Mouse (Mus musculus): Measurements from ENCODE around the gene Ehd2. TPM values are rescaled to one million over a fixed set of nuclear protein-coding genes. Genes with fewer than 3 reads are reported as not detected.

Ehd2 gene
- polyA plus RNA-seq, 1 experiment from 2014 or later = 5.6 TPM

DNA sequence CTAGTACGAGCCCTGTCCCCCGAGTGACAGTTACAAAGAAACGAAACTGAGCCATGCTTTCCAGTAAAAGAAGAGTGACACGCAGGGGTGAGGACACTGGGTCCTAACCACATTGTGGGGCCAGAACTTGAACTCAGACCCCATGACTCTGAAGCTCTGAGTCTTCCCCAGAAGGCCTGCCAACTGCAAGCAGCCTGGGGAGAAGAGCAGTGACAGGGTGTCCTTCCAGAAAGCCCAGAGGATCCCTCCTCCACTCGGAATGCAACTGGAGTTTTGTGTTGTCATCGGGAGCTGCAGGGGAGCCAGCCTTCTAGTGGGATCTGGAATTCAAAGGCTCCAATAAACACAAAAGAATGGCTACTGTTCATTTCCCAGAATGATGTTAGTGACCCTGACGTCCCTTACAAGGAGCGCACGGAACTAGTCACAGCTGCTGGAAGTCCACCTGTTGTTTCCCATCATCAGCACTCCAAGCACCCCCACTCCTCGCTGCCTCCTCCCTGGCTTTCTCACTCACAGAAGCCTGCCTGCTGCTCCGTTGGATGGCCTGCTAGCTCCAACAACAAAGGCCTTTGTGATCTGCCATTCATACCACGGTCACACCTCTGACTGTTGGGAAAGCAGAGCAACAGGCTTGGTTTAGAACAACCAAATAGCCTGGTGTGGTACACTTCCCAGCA, 37.0 kb upstream of the Ehd2 start:
- ATAC-seq = 0 out of 2 replicates have a peak, but pooled peaks have one; percentile 13
- H3K36me3 ChIP-seq (ENCODE audit: control insufficient read depth, insufficient read depth, low read length) = peaks cover under 1% of the 10 kb centered on the region; the same call in 1 of the 2 replicates
- H3K4me3 ChIP-seq (ENCODE audit: low read length) = no peak overlapping the region
- H3K9me3 ChIP-seq (ENCODE audit: control insufficient read depth, low read length) = no peaks in the 10 kb centered on the region
- no peak overlapping the region for H3K4me2 ChIP-seq (ENCODE audit: low read length)
- no peaks in the 10 kb centered on the region for H3K4me1 ChIP-seq (ENCODE audit: control insufficient read depth, insufficient read depth, low read depth, low read length)
- H3K9ac ChIP-seq (ENCODE audit: low read depth, low read length) = no peak overlapping the region
- 42% methylated on average over 12 of the region's 12 CpGs for WGBS
- H3K27me3 ChIP-seq (replicated peaks; ENCODE audit: control insufficient read depth, insufficient read depth, low read length) = no peaks in the 10 kb centered on the region
- H3K27ac ChIP-seq (ENCODE audit: low read depth, low read length) = no peak overlapping the region

DNA sequence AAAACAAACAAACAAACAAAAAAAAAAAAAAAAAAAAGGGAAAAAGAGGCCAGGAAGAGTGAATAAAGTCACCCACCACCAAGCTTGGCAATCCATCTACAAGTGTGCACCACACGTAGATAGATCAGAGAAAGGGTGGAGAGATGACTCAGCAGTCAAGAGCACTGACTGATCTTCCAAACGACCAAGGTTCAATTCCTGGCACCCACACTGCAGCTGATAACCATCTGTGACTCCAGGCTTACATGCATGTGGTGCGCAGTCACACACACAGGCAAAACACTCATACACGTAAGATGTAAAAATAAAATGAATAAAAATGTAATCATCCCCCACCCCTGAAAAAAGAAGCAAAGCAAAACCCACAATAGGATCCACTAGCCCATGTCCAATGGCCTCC, 35.7 kb upstream of the Ehd2 start:
- H3K27me3 ChIP-seq (replicated peaks; ENCODE audit: control insufficient read depth, insufficient read depth, low read length) = no peaks in the 10 kb centered on the region
- H3K27ac ChIP-seq (ENCODE audit: low read depth, low read length) = no peak overlapping the region
- no peaks in the 10 kb centered on the region for H3K4me1 ChIP-seq (ENCODE audit: control insufficient read depth, insufficient read depth, low read depth, low read length)
- 81% methylated on average over 4 of the region's 4 CpGs for WGBS
- H3K4me2 ChIP-seq (ENCODE audit: low read length) = no peak overlapping the region
- peaks cover 5% of the 10 kb centered on the region; the same call in 1 of the 2 replicates for H3K36me3 ChIP-seq (ENCODE audit: control insufficient read depth, insufficient read depth, low read length)
- no peak overlapping the region for H3K9ac ChIP-seq (ENCODE audit: low read depth, low read length)
- no peak overlapping the region for H3K4me3 ChIP-seq (ENCODE audit: low read length)
- no peaks in the 10 kb centered on the region for H3K9me3 ChIP-seq (ENCODE audit: control insufficient read depth, low read length)
- ATAC-seq = no peak

DNA sequence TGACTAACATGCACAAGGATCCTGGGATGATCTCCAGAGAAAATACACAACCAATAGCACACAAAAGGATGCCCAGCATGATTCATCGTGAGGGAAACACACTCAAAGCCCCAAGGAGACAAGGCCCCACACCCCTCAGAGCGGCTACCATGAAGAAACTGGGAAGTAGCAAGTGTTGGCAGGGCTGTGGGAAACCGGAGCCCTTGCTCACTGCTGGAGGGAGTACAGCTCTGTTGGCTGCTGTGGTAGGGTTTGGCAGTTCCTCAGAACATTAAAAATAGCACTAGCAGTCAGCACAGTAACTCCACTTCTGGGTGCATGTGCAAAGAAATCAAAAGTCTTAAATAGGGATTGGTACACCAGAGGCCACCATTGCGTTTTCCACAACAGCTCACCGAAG, 34.8 kb upstream of the Ehd2 start:
- Histone ChIP-seq H3K9ac (ENCODE audit: low read depth, low read length) (no peak overlapping the region), H3K4me3 (ENCODE audit: low read length) (no peak overlapping the region), H3K27ac (ENCODE audit: low read depth, low read length) (no peak overlapping the region), H3K4me1 (ENCODE audit: control insufficient read depth, insufficient read depth, low read depth, low read length) (no peaks in the 10 kb centered on the region), H3K27me3 (replicated peaks; ENCODE audit: control insufficient read depth, insufficient read depth, low read length) (no peaks in the 10 kb centered on the region), H3K4me2 (ENCODE audit: low read length) (no peak overlapping the region), H3K9me3 (ENCODE audit: control insufficient read depth, low read length) (no peaks in the 10 kb centered on the region), H3K36me3 (ENCODE audit: control insufficient read depth, insufficient read depth, low read length) (peaks cover 7% of the 10 kb centered on the region; the same call in 1 of the 2 replicates)
- no peak for ATAC-seq
- WGBS = 72% methylated on average over 5 of the region's 5 CpGs

DNA sequence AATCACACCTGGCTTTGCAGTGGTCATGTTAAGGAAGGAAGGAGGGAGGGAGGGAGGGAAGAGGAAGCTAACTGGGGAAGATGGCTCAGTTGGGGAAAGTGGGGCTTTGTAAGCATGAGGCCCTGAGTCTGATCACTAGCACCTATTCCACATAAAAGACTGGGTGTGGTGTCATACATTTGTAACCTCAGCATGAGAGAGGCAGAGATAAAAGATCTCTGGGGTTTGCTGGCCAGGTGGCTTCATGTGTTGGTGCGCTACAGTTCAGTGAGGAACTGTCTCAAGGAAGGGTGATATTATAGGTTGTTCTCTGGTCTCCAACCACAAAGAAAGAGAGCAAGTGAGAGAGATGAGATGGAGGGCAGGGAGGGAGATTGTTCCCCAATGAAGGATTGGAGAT, 34.3 kb upstream of the Ehd2 start:
- no peak overlapping the region for H3K9ac ChIP-seq (ENCODE audit: low read depth, low read length)
- ATAC-seq = no peak
- no peaks in the 10 kb centered on the region for H3K9me3 ChIP-seq (ENCODE audit: control insufficient read depth, low read length)
- no peaks in the 10 kb centered on the region for H3K27me3 ChIP-seq (replicated peaks; ENCODE audit: control insufficient read depth, insufficient read depth, low read length)
- 95% methylated on average over 1 of the region's 1 CpGs for WGBS
- H3K4me3 ChIP-seq (ENCODE audit: low read length) = no peak overlapping the region
- H3K4me2 ChIP-seq (ENCODE audit: low read length) = no peak overlapping the region
- H3K27ac ChIP-seq (ENCODE audit: low read depth, low read length) = no peak overlapping the region
- H3K4me1 ChIP-seq (ENCODE audit: control insufficient read depth, insufficient read depth, low read depth, low read length) = no peaks in the 10 kb centered on the region
- H3K36me3 ChIP-seq (ENCODE audit: control insufficient read depth, insufficient read depth, low read length) = peaks cover 10% of the 10 kb centered on the region; the same call in 1 of the 2 replicates

DNA sequence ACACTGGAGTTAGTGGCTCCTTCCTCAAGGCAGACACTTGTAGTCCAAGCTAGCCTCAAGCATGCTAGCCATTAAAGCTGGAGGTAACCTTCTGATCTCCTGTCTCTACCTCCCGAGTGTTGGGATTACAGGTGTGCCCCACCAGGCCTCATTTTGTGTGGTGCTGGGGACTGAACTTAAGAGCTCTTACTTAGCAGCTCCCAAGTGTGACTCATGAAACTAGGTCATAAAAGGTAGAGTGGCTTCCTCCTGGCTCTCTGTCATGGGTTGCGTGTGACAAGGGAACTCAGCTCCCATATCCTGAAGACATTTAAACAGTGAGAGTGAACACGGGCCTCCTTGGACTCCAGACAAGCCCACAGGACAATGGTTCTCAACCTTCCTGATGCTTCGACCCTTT, 26.4 kb upstream of the Ehd2 start:
- no peak overlapping the region for H3K4me3 ChIP-seq (ENCODE audit: low read length)
- H3K4me2 ChIP-seq (ENCODE audit: low read length) = no peak overlapping the region
- ATAC-seq = no peak
- H3K27me3 ChIP-seq (replicated peaks; ENCODE audit: control insufficient read depth, insufficient read depth, low read length) = no peaks in the 10 kb centered on the region
- peaks cover 38% of the 10 kb centered on the region for H3K36me3 ChIP-seq (ENCODE audit: control insufficient read depth, insufficient read depth, low read length)
- no peaks in the 10 kb centered on the region for H3K4me1 ChIP-seq (ENCODE audit: control insufficient read depth, insufficient read depth, low read depth, low read length)
- no peak overlapping the region for H3K9ac ChIP-seq (ENCODE audit: low read depth, low read length)
- H3K9me3 ChIP-seq (ENCODE audit: control insufficient read depth, low read length) = no peaks in the 10 kb centered on the region
- WGBS = 96% methylated on average over 4 of the region's 4 CpGs
- H3K27ac ChIP-seq (ENCODE audit: low read depth, low read length) = no peak overlapping the region

DNA sequence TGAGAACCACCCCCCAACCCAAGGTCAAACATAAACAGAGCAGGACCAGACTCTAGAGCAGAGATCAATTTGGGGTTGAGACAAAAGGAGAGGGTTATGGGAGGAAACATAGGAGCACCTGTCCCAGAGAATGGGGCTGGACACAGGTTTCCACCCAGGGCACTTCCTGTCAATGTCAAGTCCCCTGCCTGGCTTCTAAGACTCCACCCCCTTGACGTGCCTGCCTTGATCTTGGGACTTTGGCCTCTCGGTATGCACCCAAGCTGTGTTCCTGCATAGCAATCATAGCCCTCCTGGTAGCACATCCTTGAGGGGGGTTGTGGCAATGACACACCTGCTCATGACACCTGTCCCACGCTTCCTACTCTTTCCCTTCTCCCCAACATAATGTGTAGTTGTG, 25.8 kb upstream of the Ehd2 start:
- no peak overlapping the region for H3K4me2 ChIP-seq (ENCODE audit: low read length)
- 87% methylated on average over 3 of the region's 3 CpGs for WGBS
- no peaks in the 10 kb centered on the region for H3K9me3 ChIP-seq (ENCODE audit: control insufficient read depth, low read length)
- H3K9ac ChIP-seq (ENCODE audit: low read depth, low read length) = no peak overlapping the region
- ATAC-seq = no peak
- H3K4me1 ChIP-seq (ENCODE audit: control insufficient read depth, insufficient read depth, low read depth, low read length) = no peaks in the 10 kb centered on the region
- H3K4me3 ChIP-seq (ENCODE audit: low read length) = no peak overlapping the region
- H3K27ac ChIP-seq (ENCODE audit: low read depth, low read length) = no peak overlapping the region
- H3K27me3 ChIP-seq (replicated peaks; ENCODE audit: control insufficient read depth, insufficient read depth, low read length) = no peaks in the 10 kb centered on the region
- peaks cover 45% of the 10 kb centered on the region for H3K36me3 ChIP-seq (ENCODE audit: control insufficient read depth, insufficient read depth, low read length)

DNA sequence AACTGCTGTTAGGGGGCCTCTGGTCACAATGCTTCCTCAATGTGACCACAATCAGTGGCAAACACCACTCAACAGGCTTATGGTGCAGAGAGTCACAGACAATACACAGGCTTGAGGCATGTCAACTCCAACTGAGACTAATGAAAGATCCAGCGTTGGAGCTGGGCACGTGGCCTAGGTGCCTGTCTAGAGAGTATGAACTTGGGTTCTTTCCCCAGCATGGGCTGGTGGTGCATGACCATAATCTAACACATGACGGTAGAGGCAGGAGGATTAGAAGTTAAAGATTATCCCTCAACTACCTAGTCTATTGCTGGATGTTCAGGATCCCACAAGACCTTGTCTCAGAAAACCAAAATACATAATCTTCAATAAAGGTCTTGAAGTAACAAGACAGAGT, 24.4 kb upstream of the Ehd2 start:
- peaks cover 50% of the 10 kb centered on the region for H3K36me3 ChIP-seq (ENCODE audit: control insufficient read depth, insufficient read depth, low read length)
- no peak overlapping the region for H3K27ac ChIP-seq (ENCODE audit: low read depth, low read length)
- no peak overlapping the region for H3K9ac ChIP-seq (ENCODE audit: low read depth, low read length)
- ATAC-seq = no peak
- H3K4me1 ChIP-seq (ENCODE audit: control insufficient read depth, insufficient read depth, low read depth, low read length) = no peaks in the 10 kb centered on the region
- H3K9me3 ChIP-seq (ENCODE audit: control insufficient read depth, low read length) = no peaks in the 10 kb centered on the region
- WGBS = 91% methylated on average over 3 of the region's 3 CpGs
- no peak overlapping the region for H3K4me2 ChIP-seq (ENCODE audit: low read length)
- no peak overlapping the region for H3K4me3 ChIP-seq (ENCODE audit: low read length)
- H3K27me3 ChIP-seq (replicated peaks; ENCODE audit: control insufficient read depth, insufficient read depth, low read length) = no peaks in the 10 kb centered on the region

DNA sequence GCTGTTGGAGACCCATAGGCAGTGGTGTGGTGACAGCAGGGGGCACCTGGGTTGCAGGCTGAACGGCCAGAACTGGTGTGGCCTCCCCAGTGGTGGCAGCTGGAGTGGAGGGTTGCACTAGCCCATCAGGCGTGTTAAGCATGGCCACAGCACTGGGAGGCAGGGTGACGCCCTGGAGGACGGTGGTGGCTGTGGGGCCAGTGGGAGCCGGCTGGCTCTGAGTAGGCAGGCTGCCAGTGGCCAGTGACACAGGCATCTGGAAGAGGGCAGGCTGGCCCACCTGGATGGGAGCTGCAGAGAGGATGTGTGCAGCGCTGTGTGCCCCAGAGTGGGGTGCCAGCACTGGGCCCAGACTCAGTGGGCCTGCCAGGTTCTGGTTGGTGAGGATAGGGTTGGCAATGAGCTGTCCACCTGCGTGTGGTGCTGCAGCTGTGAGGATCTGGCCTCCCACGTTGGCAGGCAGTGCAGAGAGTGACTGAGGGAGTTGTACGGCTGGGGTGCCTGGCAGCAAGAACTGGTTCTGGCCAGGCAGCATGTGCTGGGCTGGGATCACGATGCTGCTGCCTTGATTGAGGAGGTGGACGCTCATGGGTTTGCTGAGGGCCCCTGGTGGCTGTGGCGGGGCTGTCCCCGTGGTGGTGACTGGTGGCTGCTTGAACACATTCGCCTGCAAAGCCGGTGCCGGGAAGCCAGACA, 20.4 kb upstream of the Ehd2 start:
- peak; percentile 31; the same call in 1 of the 2 replicates for ATAC-seq
- 94% methylated on average over 15 of the region's 16 CpGs for WGBS
- Histone ChIP-seq H3K4me1 (ENCODE audit: control insufficient read depth, insufficient read depth, low read depth, low read length) (no peaks in the 10 kb centered on the region), H3K9ac (ENCODE audit: low read depth, low read length) (no peak overlapping the region), H3K36me3 (ENCODE audit: control insufficient read depth, insufficient read depth, low read length) (peaks cover 34% of the 10 kb centered on the region), H3K4me3 (ENCODE audit: low read length) (no peak overlapping the region), H3K4me2 (ENCODE audit: low read length) (no peak overlapping the region), H3K27me3 (replicated peaks; ENCODE audit: control insufficient read depth, insufficient read depth, low read length) (no peaks in the 10 kb centered on the region), H3K27ac (ENCODE audit: low read depth, low read length) (no peak overlapping the region), H3K9me3 (ENCODE audit: control insufficient read depth, low read length) (no peaks in the 10 kb centered on the region)

DNA sequence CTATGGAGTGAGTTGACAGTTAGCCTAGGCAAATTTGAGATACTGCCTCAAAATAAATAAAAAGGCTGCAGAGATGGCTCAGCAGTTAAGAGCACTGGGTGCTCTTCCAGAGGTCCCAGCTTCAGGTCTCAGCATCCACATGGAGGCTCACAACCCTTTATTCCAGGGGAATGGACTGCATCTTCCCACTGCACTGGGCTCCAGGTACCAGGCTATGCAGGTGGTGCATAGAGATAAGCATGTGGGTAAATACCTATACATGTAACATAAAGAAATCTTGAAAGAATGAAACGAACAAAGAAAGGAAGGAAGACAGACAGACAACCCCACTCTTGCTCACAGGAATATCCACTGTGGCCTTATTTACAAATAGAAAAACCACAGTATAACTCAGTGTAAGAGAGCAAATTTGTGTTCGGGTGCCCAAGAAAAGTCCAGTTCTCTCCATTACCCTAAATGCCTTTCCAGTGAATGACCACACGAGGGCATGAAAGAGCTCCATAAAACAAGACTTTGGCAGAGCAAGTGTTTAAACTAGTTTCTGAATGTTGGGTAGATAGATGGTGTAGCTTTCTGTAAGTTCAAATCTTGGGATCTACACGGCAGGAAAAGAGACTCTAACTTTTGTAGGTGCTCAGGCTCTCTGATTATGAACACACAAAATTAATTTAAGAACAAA, 15.5 kb upstream of the Ehd2 start:
- Histone ChIP-seq H3K4me2 (ENCODE audit: low read length) (no peak overlapping the region), H3K27me3 (replicated peaks; ENCODE audit: control insufficient read depth, insufficient read depth, low read length) (no peaks in the 10 kb centered on the region), H3K36me3 (ENCODE audit: control insufficient read depth, insufficient read depth, low read length) (peaks cover 39% of the 10 kb centered on the region), H3K27ac (ENCODE audit: low read depth, low read length) (no peak overlapping the region), H3K4me3 (ENCODE audit: low read length) (no peak overlapping the region), H3K9me3 (ENCODE audit: control insufficient read depth, low read length) (no peaks in the 10 kb centered on the region), H3K9ac (ENCODE audit: low read depth, low read length) (no peak overlapping the region), H3K4me1 (ENCODE audit: control insufficient read depth, insufficient read depth, low read depth, low read length) (no peaks in the 10 kb centered on the region)
- no peak for ATAC-seq
- 45% methylated on average over 4 of the region's 4 CpGs for WGBS

All from hindbrain, embryonic 16.5 days (tissue).